Mouse (Mus musculus): Measurements from ENCODE around the gene Bgn.

GRCm38 (mm10) chrX:73476621-73477020, 6.8 kb upstream of the Bgn start:
- TF ChIP-seq POLR2A (IDR thresholded peaks at IDR 0.05; ENCODE audit: borderline replicate concordance, extremely low read depth, insufficient read depth, insufficient read length, poor library complexity, severe bottlenecking) = no peak
- TF ChIP-seq CTCF (IDR thresholded peaks at IDR 0.05; ENCODE audit: borderline replicate concordance, extremely low read depth, insufficient read depth, insufficient read length) = no peak
